Comparison of ENCODE assay signal across 9 mouse cellular contexts in the genomic region with DNA sequence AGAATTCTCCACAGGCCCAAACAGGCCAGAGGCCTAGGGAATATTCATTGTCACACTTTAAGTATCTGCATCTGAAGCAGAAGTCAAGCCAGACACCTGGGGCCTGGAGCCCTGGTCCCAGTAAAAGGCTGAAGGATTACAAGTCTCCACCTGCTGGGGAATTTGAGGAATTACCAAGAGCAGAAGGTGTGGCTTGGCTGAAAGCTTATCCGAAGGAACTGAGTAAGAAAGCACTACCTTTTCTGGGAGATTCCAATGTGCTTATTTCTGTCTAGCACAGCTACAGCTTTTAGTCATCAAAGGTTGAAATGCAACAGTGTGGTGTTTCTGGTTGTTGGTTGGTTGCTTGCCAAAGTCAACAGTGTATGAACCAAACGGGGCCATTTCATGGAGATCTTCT.
DNase-seq lines count a peak whose midpoint lies in the region; ATAC-seq and TF ChIP-seq lines count a peak whose summit lies in the region.
"Had no signal": no experiment of that assay in that cellular context is flagged by ENCODE, and none has a peak within 500 bp of the region (broad histone marks: within the 10 kb centered on the region; RNA-seq: fewer than 3 reads in every experiment).

No protein-coding gene starts in this region.

- TF ChIP-seq EP300 in liver, embryonic 14.5 days (IDR thresholded peaks at IDR 0.05; ENCODE audit: low read depth): no peak

- H3K9me3 ChIP-seq in liver, embryonic 14.5 days (ENCODE audit: control insufficient read depth, low read length): no peaks in the 10 kb centered on the region
- H3K9me3 ChIP-seq in liver, embryonic 12.5 days (replicated peaks): 0 out of 2 replicates have a peak, but pooled peaks cover 4% of the 10 kb centered on the region
- no peaks in the 10 kb centered on the region for H3K9me3 ChIP-seq in embryonic facial prominence, embryonic 12.5 days
- no peaks in the 10 kb centered on the region for H3K9me3 ChIP-seq in hindbrain, embryonic 13.5 days
- H3K9me3 ChIP-seq: heart, embryonic 15.5 days had no signal

- DNase-seq in liver, embryonic 14.5 days (ENCODE audit: low read depth in 3 of 3, low spot score in 3 of 3): no peak
- DNase-seq in adrenal gland, postnatal 14 days: peak; percentile 44
- DNase-seq in left cerebral cortex, postnatal 14 days (ENCODE audit: low spot score in 2 of 2): peak; percentile 38 to 46
- peak; percentile 36 for DNase-seq in retina, postnatal 7 days (ENCODE audit: low read depth, low spot score)
- DNase-seq in MN1 (ENCODE audit: low spot score): no peak

- H3K27ac ChIP-seq in liver, embryonic 14.5 days: no peak overlapping the region
- H3K27ac ChIP-seq in liver, embryonic 12.5 days: no peak overlapping the region
- H3K27ac ChIP-seq in embryonic facial prominence, embryonic 12.5 days: no peak overlapping the region
- H3K27ac ChIP-seq in hindbrain, embryonic 13.5 days: no peak overlapping the region
- H3K27ac ChIP-seq: heart, embryonic 15.5 days had no signal

- intact Hi-C loops in left cerebral cortex, postnatal 14 days (cut with DNase I): no loop called here

- no peak overlapping the region for H3K4me3 ChIP-seq in liver, embryonic 14.5 days (ENCODE audit: insufficient read depth in 1 of 2, low read depth in 2 of 2, low read length in 2 of 2)
- no peak overlapping the region for H3K4me3 ChIP-seq in liver, embryonic 12.5 days
- H3K4me3 ChIP-seq in embryonic facial prominence, embryonic 12.5 days: no peak overlapping the region
- H3K4me3 ChIP-seq in hindbrain, embryonic 13.5 days: no peak overlapping the region
- H3K4me3 ChIP-seq: heart, embryonic 15.5 days had no signal

- H3K27me3 ChIP-seq in liver, embryonic 14.5 days (ENCODE audit: control insufficient read depth, insufficient read depth, low read length): no peaks in the 10 kb centered on the region
- H3K27me3 ChIP-seq in liver, embryonic 12.5 days (replicated peaks): no peaks in the 10 kb centered on the region
- H3K27me3 ChIP-seq in embryonic facial prominence, embryonic 12.5 days: no peaks in the 10 kb centered on the region
- no peaks in the 10 kb centered on the region for H3K27me3 ChIP-seq in hindbrain, embryonic 13.5 days
- H3K27me3 ChIP-seq: heart, embryonic 15.5 days had no signal

- H3K4me1 ChIP-seq in liver, embryonic 14.5 days (replicated peaks; ENCODE audit: control insufficient read depth in 2 of 2, insufficient read depth in 2 of 2, low read length in 1 of 2): no peaks in the 10 kb centered on the region
- H3K4me1 ChIP-seq in liver, embryonic 12.5 days: no peaks in the 10 kb centered on the region
- no peaks in the 10 kb centered on the region for H3K4me1 ChIP-seq in embryonic facial prominence, embryonic 12.5 days
- no peaks in the 10 kb centered on the region; the same call in 1 of the 2 replicates for H3K4me1 ChIP-seq in hindbrain, embryonic 13.5 days (replicated peaks)

- peak; percentile 27; the same call in 1 of the 2 replicates for TF ChIP-seq CTCF in liver, embryonic 14.5 days (IDR thresholded peaks at IDR 0.05; ENCODE audit: low read depth)

- 44% methylated on average over 2 of the region's 2 CpGs for WGBS in liver, embryonic 14.5 days (ENCODE audit: insufficient replicate concordance)
- WGBS in liver, embryonic 12.5 days (ENCODE audit: insufficient replicate concordance): 52% methylated on average over 2 of the region's 2 CpGs
- WGBS in embryonic facial prominence, embryonic 12.5 days: 47% methylated on average over 2 of the region's 2 CpGs
- WGBS in hindbrain, embryonic 13.5 days: 61% methylated on average over 2 of the region's 2 CpGs

- no peaks in the 10 kb centered on the region for H3K36me3 ChIP-seq in liver, embryonic 14.5 days (replicated peaks; ENCODE audit: control insufficient read depth, insufficient read depth, low read depth)
- no peaks in the 10 kb centered on the region for H3K36me3 ChIP-seq in liver, embryonic 12.5 days
- H3K36me3 ChIP-seq in embryonic facial prominence, embryonic 12.5 days: no peaks in the 10 kb centered on the region
- no peaks in the 10 kb centered on the region for H3K36me3 ChIP-seq in hindbrain, embryonic 13.5 days
- H3K36me3 ChIP-seq: heart, embryonic 15.5 days had no signal

- no peak overlapping the region for H3K4me2 ChIP-seq in liver, embryonic 14.5 days (ENCODE audit: low read depth)
- H3K4me2 ChIP-seq in liver, embryonic 12.5 days: no peak overlapping the region
- no peak overlapping the region for H3K4me2 ChIP-seq in embryonic facial prominence, embryonic 12.5 days (replicated peaks)
- H3K4me2 ChIP-seq in hindbrain, embryonic 13.5 days: no peak overlapping the region
- H3K4me2 ChIP-seq: heart, embryonic 15.5 days had no signal

- ATAC-seq in liver, embryonic 14.5 days (ENCODE audit: insufficient read depth): no peak
- ATAC-seq in liver, embryonic 12.5 days: no peak
- peak; percentile 22; the same call in 1 of the 2 replicates for ATAC-seq in embryonic facial prominence, embryonic 12.5 days (ENCODE audit: insufficient number of reproducible peaks, insufficient read depth, low FRiP score, low TSS enrichment)
- ATAC-seq in hindbrain, embryonic 13.5 days (ENCODE audit: low FRiP score): 0 out of 2 replicates have a peak, but pooled peaks have one; percentile 54

- H3K9ac ChIP-seq in liver, embryonic 14.5 days (replicated peaks): no peak overlapping the region
- no peak overlapping the region for H3K9ac ChIP-seq in liver, embryonic 12.5 days
- no peak overlapping the region for H3K9ac ChIP-seq in embryonic facial prominence, embryonic 12.5 days
- no peak overlapping the region for H3K9ac ChIP-seq in hindbrain, embryonic 13.5 days
- H3K9ac ChIP-seq: heart, embryonic 15.5 days had no signal

Comparison
In these comparisons a context has a peak if more than half of its experiments do, and no peak if none do; other contexts are left out.
1. ATAC-seq: peak in embryonic facial prominence, embryonic 12.5 days (single experiment) and hindbrain, embryonic 13.5 days (single experiment); none in liver, embryonic 14.5 days (single experiment) and liver, embryonic 12.5 days (single experiment).
2. DNase-seq: peak in adrenal gland, postnatal 14 days (single experiment), left cerebral cortex, postnatal 14 days (2 of 2) and retina, postnatal 7 days (single experiment); none in liver, embryonic 14.5 days (0 of 3) and MN1 (single experiment).